Mouse (Mus musculus) adrenal gland, postnatal 36 days (tissue): ENCODE measurements around the gene D7Ertd443e. TPM values are rescaled to one million over a fixed set of nuclear protein-coding genes. Genes with fewer than 3 reads are reported as not detected.

Experiments used
- DNase-seq, 2 experiments: peaks; one replicate each; pipeline ENCODE4 v3.0.0; 2021; ENCODE audit warnings: mixed read lengths in 1 of 2
- total RNA-seq, 2 experiments: library from RNA; stranded (reverse); gene quantifications; 2 replicates each; pipeline ENCODE4 v1.2.3; 2021

The D7Ertd443e gene
- total RNA-seq, 2 experiments from 2014 or later = 5.4 to 8.2 TPM

GRCm38 (mm10) chr7:134289126-134289525 is 96.3 kb downstream of the D7Ertd443e start:
- no peak for DNase-seq

- DNase-seq = peak; percentile 21 to 45
Observed at GRCm38 (mm10) chr7:134287570-134288222, 97.8 kb downstream of the D7Ertd443e start.

GRCm38 (mm10) chr7:134272956-134273355 is 112.5 kb downstream of the D7Ertd443e start:
- no peak for DNase-seq

- no peak for DNase-seq
Observed at GRCm38 (mm10) chr7:134272421-134272820, 113.0 kb downstream of the D7Ertd443e start.

GRCm38 (mm10) chr7:134265783-134266182 is 119.7 kb downstream of the D7Ertd443e start:
- no peak for DNase-seq

GRCm38 (mm10) chr7:134263146-134263906 is 122.1 kb downstream of the D7Ertd443e start:
- DNase-seq = peak; percentile 81 to 82

GRCm38 (mm10) chr7:134261003-134261701 is 124.3 kb downstream of the D7Ertd443e start:
- DNase-seq = peak; percentile 39 to 41

- DNase-seq = no peak
Observed at GRCm38 (mm10) chr7:134250273-134250870, 135.1 kb downstream of the D7Ertd443e start.

- no peak for DNase-seq
Observed at GRCm38 (mm10) chr7:134248041-134248440, 137.4 kb downstream of the D7Ertd443e start.

- DNase-seq = no peak
Observed at GRCm38 (mm10) chr7:134246624-134247023, 138.8 kb downstream of the D7Ertd443e start.

GRCm38 (mm10) chr7:134242773-134243172 is 142.7 kb downstream of the D7Ertd443e start:
- peak in 1 of 2 experiments; percentile 12 for DNase-seq

- DNase-seq = peak in 1 of 2 experiments; percentile 10
Observed at GRCm38 (mm10) chr7:134241212-134241611, 144.2 kb downstream of the D7Ertd443e start.

- no peak for DNase-seq
Observed at GRCm38 (mm10) chr7:134240579-134240978, 144.9 kb downstream of the D7Ertd443e start.

- DNase-seq = no peak
Observed at GRCm38 (mm10) chr7:134238863-134239262, 146.6 kb downstream of the D7Ertd443e start.

GRCm38 (mm10) chr7:134237356-134237755 is 148.1 kb downstream of the D7Ertd443e start:
- no peak for DNase-seq

- DNase-seq = no peak
Observed at GRCm38 (mm10) chr7:134236727-134237126, 148.7 kb downstream of the D7Ertd443e start.

GRCm38 (mm10) chr7:134235552-134235951 is 149.9 kb downstream of the D7Ertd443e start:
- DNase-seq = no peak

- DNase-seq = no peak
Observed at GRCm38 (mm10) chr7:134231378-134232346, 153.8 kb downstream of the D7Ertd443e start, which contains the start of gene Adam12. Gene Adam12 (minus strand): TSS chr7:134232146.

GRCm38 (mm10) chr7:134230708-134231107 is 154.8 kb downstream of the D7Ertd443e start:
- DNase-seq = no peak

GRCm38 (mm10) chr7:134229899-134230298 is 155.6 kb downstream of the D7Ertd443e start:
- peak in 1 of 2 experiments; percentile 12 for DNase-seq
